Mouse (Mus musculus) kidney, embryonic 16.5 days (tissue): Measurements from ENCODE around the gene Tmem131. TPM values are rescaled to one million over a fixed set of nuclear protein-coding genes. Genes with fewer than 3 reads are reported as not detected.

Experiments used
- ATAC-seq: fragments of 200-750 bp; cut with Nextera tagmentation; 2 replicates; pipeline ENCODE4 v1.8.0; 2017; ENCODE audit warnings: moderate TSS enrichment; ENCODE audit not compliant: low FRiP score, low TSS enrichment
- H3K27ac ChIP-seq: fragments of 300-500 bp; sonication (generic); 2 replicates; pipeline ENCODE4 v1.5.1; 2014; ENCODE audit warnings: low read length
- H3K27me3 ChIP-seq: fragments of 300-500 bp; sonication (generic); 2 replicates; pipeline ENCODE4 v1.6.1; 2014; ENCODE audit warnings: low read length, control low read depth, mixed read lengths; ENCODE audit not compliant: insufficient read depth
- H3K36me3 ChIP-seq: fragments of 300-500 bp; sonication (generic); 2 replicates; pipeline ENCODE4 v1.6.1; 2014; ENCODE audit warnings: low read length, control low read depth, mixed read lengths; ENCODE audit not compliant: insufficient read depth
- H3K4me1 ChIP-seq: fragments of 300-500 bp; sonication (generic); 2 replicates; pipeline ENCODE4 v1.6.1; 2014; ENCODE audit warnings: low read length, control low read depth, mixed read lengths; ENCODE audit not compliant: insufficient read depth
- H3K4me2 ChIP-seq: fragments of 300-500 bp; sonication (generic); replicated peaks from 2 replicates; pipeline ENCODE4 v1.6.1; 2014; ENCODE audit warnings: low read depth, low read length
- H3K4me3 ChIP-seq: fragments of 300-500 bp; sonication (generic); 2 replicates; pipeline ENCODE4 v1.5.1; 2014; ENCODE audit warnings: mild to moderate bottlenecking, low read length
- H3K9ac ChIP-seq: fragments of 300-500 bp; sonication (generic); replicated peaks from 2 replicates; pipeline ENCODE4 v1.6.1; 2014; ENCODE audit warnings: low read length
- H3K9me3 ChIP-seq: fragments of 300-500 bp; sonication (generic); 2 replicates; pipeline ENCODE4 v1.6.1; 2016; ENCODE audit warnings: low read length, control low read depth
- WGBS: fragments of 180-500 bp; shearing (Covaris S2); extraction: QIAGEN DNeasy Blood & Tissue Kit; methylation state at CpG from one replicate; pipeline ENCODE4 v1.1.7; 2014; 5-methylcytosine and 5-hydroxymethylcytosine counted together
- polyA plus RNA-seq: library from polyadenylated mRNA; unstranded; fragments of >200 nt; fragmentation: Nextera tagmentation; extraction: Ambion mirVana; gene quantifications from 2 replicates; pipeline ENCODE4 v1.2.1, GENCODE M21; 2015

Gene Tmem131
- polyA plus RNA-seq, 1 experiment from 2014 or later, result 9.6 TPM

DNA sequence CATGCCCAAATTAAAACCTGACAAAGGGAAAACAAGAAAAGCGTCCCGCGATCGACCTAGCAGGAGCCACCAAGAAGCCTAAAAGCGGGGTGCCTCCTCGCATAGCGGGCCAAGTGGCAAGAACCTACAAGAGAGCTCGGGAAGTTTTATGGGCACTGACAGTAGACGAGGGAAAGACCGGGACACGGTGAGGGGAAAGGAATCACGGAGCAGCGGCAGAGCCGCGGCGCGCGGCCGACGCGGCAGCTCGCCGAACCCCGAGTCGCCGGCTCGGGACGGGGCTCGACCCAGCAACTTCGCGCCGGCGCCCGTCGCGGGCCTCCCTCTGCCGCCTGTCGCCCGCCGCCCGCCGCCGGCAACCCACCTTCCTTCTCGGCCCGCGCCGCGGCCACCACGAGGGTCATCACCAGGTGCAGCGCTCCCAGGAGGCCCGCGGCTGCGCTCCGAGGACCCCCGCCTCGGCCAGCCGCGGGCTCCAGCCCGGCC lies 4.6 kb downstream of the Tmem131 start:
- H3K4me3 ChIP-seq, result peak overlapping the region; percentile 93
- peak overlapping the region; percentile 98 for H3K9ac ChIP-seq
- H3K27me3 ChIP-seq, result no peaks in the 10 kb centered on the region
- peak overlapping the region; percentile 70 for H3K4me2 ChIP-seq
- no peaks in the 10 kb centered on the region for H3K36me3 ChIP-seq
- no peak; the same call in 1 of the 2 replicates for ATAC-seq
- H3K9me3 ChIP-seq, result no peaks in the 10 kb centered on the region
- WGBS, result 0% methylated on average over 43 of the region's 59 CpGs
- peak overlapping the region; percentile 82 for H3K27ac ChIP-seq
- H3K4me1 ChIP-seq, result peaks cover 37% of the 10 kb centered on the region

- H3K4me2 ChIP-seq, result peak overlapping the region; percentile 70
- no peak overlapping the region for H3K27ac ChIP-seq
- H3K9ac ChIP-seq, result peak overlapping the region; percentile 98
- peaks cover 39% of the 10 kb centered on the region for H3K4me1 ChIP-seq
- peak overlapping the region; percentile 93 for H3K4me3 ChIP-seq
- H3K9me3 ChIP-seq, result no peaks in the 10 kb centered on the region
- WGBS, result 1% methylated on average over 9 of the region's 9 CpGs
- H3K36me3 ChIP-seq, result no peaks in the 10 kb centered on the region
- ATAC-seq, result no peak
- no peaks in the 10 kb centered on the region for H3K27me3 ChIP-seq
Observed at GRCm38 (mm10) chr1:36938348-36938747, 5.1 kb downstream of the Tmem131 start.

DNA sequence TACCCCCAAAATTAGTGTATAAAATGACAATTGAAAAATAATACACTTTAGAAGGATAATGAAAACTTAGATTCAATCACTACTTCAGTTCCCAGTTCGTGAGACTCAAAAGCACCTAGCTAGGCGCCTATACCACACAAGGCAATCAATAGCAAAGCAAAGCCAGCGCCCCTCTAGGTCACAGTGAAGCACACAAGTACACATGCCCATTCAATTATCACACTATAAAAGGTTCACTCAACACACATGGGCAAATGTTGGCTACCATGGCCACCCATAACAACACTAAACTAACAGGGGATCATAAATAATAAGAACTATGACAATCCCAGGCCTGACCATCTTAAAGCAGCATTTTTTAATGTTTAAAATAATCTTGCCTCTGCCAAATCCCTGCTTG lies 5.8 kb downstream of the Tmem131 start:
- 34% methylated on average over 3 of the region's 3 CpGs for WGBS
- 0 out of 2 replicates have a peak overlapping the region, but pooled peaks have one; percentile 7 for H3K9ac ChIP-seq
- ATAC-seq, result no peak

GRCm38 (mm10) chr1:36937015-36937414 lies 6.5 kb downstream of the Tmem131 start:
- Histone ChIP-seq H3K4me3 (no peak overlapping the region), H3K4me2 (no peak overlapping the region), H3K9ac (no peak overlapping the region), H3K36me3 (no peaks in the 10 kb centered on the region), H3K4me1 (peaks cover 39% of the 10 kb centered on the region), H3K9me3 (no peaks in the 10 kb centered on the region), H3K27me3 (no peaks in the 10 kb centered on the region), H3K27ac (no peak overlapping the region)
- no peak for ATAC-seq
- WGBS, result 69% methylated on average over 2 of the region's 2 CpGs

More for the DNA sequence above, 5.8 kb downstream of the Tmem131 start:
- Histone ChIP-seq H3K36me3 (no peaks in the 10 kb centered on the region), H3K4me2 (peak overlapping the region; percentile 70), H3K27ac (no peak overlapping the region), H3K4me3 (peak overlapping the region; percentile 93), H3K27me3 (no peaks in the 10 kb centered on the region), H3K4me1 (peaks cover 39% of the 10 kb centered on the region), H3K9me3 (no peaks in the 10 kb centered on the region)

GRCm38 (mm10) chr1:36936567-36936966 lies 6.9 kb downstream of the Tmem131 start:
- ATAC-seq, result no peak
- H3K4me1 ChIP-seq, result peaks cover 39% of the 10 kb centered on the region
- H3K4me3 ChIP-seq, result no peak overlapping the region
- no peak overlapping the region for H3K9ac ChIP-seq
- no peak overlapping the region for H3K27ac ChIP-seq
- WGBS, result 86% methylated on average over 7 of the region's 7 CpGs
- no peaks in the 10 kb centered on the region for H3K36me3 ChIP-seq
- H3K9me3 ChIP-seq, result no peaks in the 10 kb centered on the region
- no peaks in the 10 kb centered on the region for H3K27me3 ChIP-seq
- H3K4me2 ChIP-seq, result no peak overlapping the region

GRCm38 (mm10) chr1:36934778-36935177 lies 8.7 kb downstream of the Tmem131 start:
- H3K36me3 ChIP-seq, result no peaks in the 10 kb centered on the region
- WGBS, result 45% methylated on average over 6 of the region's 6 CpGs
- no peaks in the 10 kb centered on the region for H3K27me3 ChIP-seq
- H3K4me3 ChIP-seq, result no peak overlapping the region
- H3K9me3 ChIP-seq, result no peaks in the 10 kb centered on the region
- H3K4me2 ChIP-seq, result no peak overlapping the region
- no peak overlapping the region for H3K27ac ChIP-seq
- no peak for ATAC-seq
- peaks cover 35% of the 10 kb centered on the region for H3K4me1 ChIP-seq
- H3K9ac ChIP-seq, result no peak overlapping the region

GRCm38 (mm10) chr1:36933965-36934585 lies 9.4 kb downstream of the Tmem131 start:
- Histone ChIP-seq H3K9ac (no peak overlapping the region), H3K36me3 (no peaks in the 10 kb centered on the region), H3K27ac (no peak overlapping the region), H3K9me3 (no peaks in the 10 kb centered on the region), H3K4me1 (peaks cover 35% of the 10 kb centered on the region), H3K4me2 (no peak overlapping the region), H3K4me3 (no peak overlapping the region), H3K27me3 (no peaks in the 10 kb centered on the region)
- ATAC-seq, result no peak
- 60% methylated on average over 8 of the region's 8 CpGs for WGBS

DNA sequence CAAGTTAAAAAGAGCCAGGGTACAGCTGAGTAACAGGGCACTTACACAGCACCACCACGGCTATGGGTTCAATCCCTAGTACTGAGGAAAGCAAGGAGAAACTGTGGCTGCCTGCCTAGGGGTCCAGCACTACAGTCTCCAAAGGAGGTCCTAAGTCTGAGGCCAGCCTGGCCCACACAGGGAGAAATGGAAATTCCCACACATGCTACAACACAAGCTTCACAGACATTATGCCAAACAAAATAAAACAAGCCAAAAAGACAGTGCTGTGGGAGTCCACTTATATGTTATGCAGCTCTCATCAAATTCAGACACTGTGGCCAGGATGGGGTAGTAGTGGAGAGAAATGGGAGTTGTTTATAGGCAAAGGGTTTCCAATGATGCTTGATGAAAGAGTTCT lies 11.2 kb downstream of the Tmem131 start:
- WGBS, result 85% methylated on average over 1 of the region's 1 CpGs
- no peaks in the 10 kb centered on the region for H3K9me3 ChIP-seq
- no peaks in the 10 kb centered on the region for H3K27me3 ChIP-seq
- H3K9ac ChIP-seq, result no peak overlapping the region
- H3K4me1 ChIP-seq, result peaks cover 29% of the 10 kb centered on the region
- H3K4me3 ChIP-seq, result no peak overlapping the region
- H3K27ac ChIP-seq, result no peak overlapping the region
- H3K36me3 ChIP-seq, result no peaks in the 10 kb centered on the region
- no peak overlapping the region for H3K4me2 ChIP-seq
- no peak for ATAC-seq

- no peaks in the 10 kb centered on the region for H3K36me3 ChIP-seq
- 73% methylated on average over 8 of the region's 8 CpGs for WGBS
- H3K4me1 ChIP-seq, result peaks cover 33% of the 10 kb centered on the region
- no peaks in the 10 kb centered on the region for H3K27me3 ChIP-seq
- H3K4me3 ChIP-seq, result no peak overlapping the region
- ATAC-seq, result no peak
- H3K9ac ChIP-seq, result no peak overlapping the region
- H3K9me3 ChIP-seq, result no peaks in the 10 kb centered on the region
- no peak overlapping the region for H3K27ac ChIP-seq
- H3K4me2 ChIP-seq, result no peak overlapping the region
Observed at GRCm38 (mm10) chr1:36930911-36931310, 12.6 kb downstream of the Tmem131 start.

GRCm38 (mm10) chr1:36929996-36930395 lies 13.5 kb downstream of the Tmem131 start:
- H3K9me3 ChIP-seq, result no peaks in the 10 kb centered on the region
- no peak overlapping the region for H3K4me3 ChIP-seq
- H3K9ac ChIP-seq, result no peak overlapping the region
- ATAC-seq, result no peak
- WGBS, result 75% methylated on average over 2 of the region's 2 CpGs
- H3K36me3 ChIP-seq, result no peaks in the 10 kb centered on the region
- H3K4me1 ChIP-seq, result peaks cover 32% of the 10 kb centered on the region
- H3K27me3 ChIP-seq, result no peaks in the 10 kb centered on the region
- no peak overlapping the region for H3K27ac ChIP-seq
- no peak overlapping the region for H3K4me2 ChIP-seq
